Mouse (Mus musculus): ENCODE measurements around the gene Rab3gap2.

- TF ChIP-seq GATA1 (IDR thresholded peaks at IDR 0.05; ENCODE audit: low read length) (no peak), TAL1 (IDR thresholded peaks at IDR 0.05; ENCODE audit: low read length) (no peak)
Observed at GRCm38 (mm10) chr1:185280616-185281015, 76.7 kb downstream of the Rab3gap2 start.

Data from erythroblast, embryonic 14.5 days (primary cell).